Mouse (Mus musculus) CH12.LX (cell line): ENCODE results near the gene Usp46.

ENCODE experiments used
- CTCF ChIP-seq, 2 experiments: IDR thresholded peaks in 1 of 2; conservative IDR thresholded peaks in 1 of 2; 2 replicates each; pipeline ENCODE4 v1.5.1; 2011 to 2012; ENCODE audit warnings: low read depth in 2 of 2, low read length in 2 of 2, improper control_type of control experiment in 1 of 2, inconsistent platforms in 1 of 2, mild to moderate bottlenecking in 1 of 2, moderate library complexity in 1 of 2
- JUN ChIP-seq: IDR thresholded peaks from 2 replicates; pipeline ENCODE4 v1.6.1; 2011; ENCODE audit warnings: low read depth, mild to moderate bottlenecking, low read length, improper control_type of control experiment, moderate library complexity; ENCODE audit not compliant: insufficient read depth
- MAX ChIP-seq: IDR thresholded peaks from 2 replicates; pipeline ENCODE4 v1.6.1; 2011; ENCODE audit warnings: low read length, improper control_type of control experiment
- POLR2A ChIP-seq: IDR thresholded peaks from 2 replicates; pipeline ENCODE4 v1.6.1; 2011; ENCODE audit warnings: low read depth, mild to moderate bottlenecking, improper control_type of control experiment, low read length
- RAD21 ChIP-seq: IDR thresholded peaks from 2 replicates; pipeline ENCODE4 v1.6.1; 2011; ENCODE audit warnings: low read depth, mild to moderate bottlenecking, low read length, improper control_type of control experiment, moderate library complexity
- SIN3A ChIP-seq: IDR thresholded peaks from 2 replicates; pipeline ENCODE4 v1.6.1; 2012; ENCODE audit warnings: low read length, improper control_type of control experiment, inconsistent platforms
- USF1 ChIP-seq: IDR thresholded peaks from 2 replicates; pipeline ENCODE4 v1.6.1; 2014; ENCODE audit warnings: low read depth, mild to moderate bottlenecking, inconsistent platforms, low read length, improper control_type of control experiment
- USF2 ChIP-seq: conservative IDR thresholded peaks from 2 replicates; pipeline ENCODE4 v1.6.1; 2011; ENCODE audit warnings: low read depth, low read length, improper control_type of control experiment
- ZMIZ1 ChIP-seq: IDR thresholded peaks from 2 replicates; pipeline ENCODE4 v1.6.1; 2012; ENCODE audit warnings: low read depth, mild to moderate bottlenecking, inconsistent platforms, low read length, improper control_type of control experiment

- TF ChIP-seq MAX (no peak), USF2 (no peak), CTCF (conservative IDR thresholded peaks at IDR 0.05 in 1 of 2, IDR thresholded peaks at IDR 0.05 in 1 of 2; ENCODE audit: low read depth in 2 of 2, low read length in 2 of 2) (no peak), POLR2A (no peak), RAD21 (no peak), ZMIZ1 (no peak), SIN3A (no peak), USF1 (no peak), JUN (no peak)
These were observed 69.3 kb downstream of the Usp46 start for GRCm38 (mm10) chr5:73998966-73999365.
